In the genomic region with DNA sequence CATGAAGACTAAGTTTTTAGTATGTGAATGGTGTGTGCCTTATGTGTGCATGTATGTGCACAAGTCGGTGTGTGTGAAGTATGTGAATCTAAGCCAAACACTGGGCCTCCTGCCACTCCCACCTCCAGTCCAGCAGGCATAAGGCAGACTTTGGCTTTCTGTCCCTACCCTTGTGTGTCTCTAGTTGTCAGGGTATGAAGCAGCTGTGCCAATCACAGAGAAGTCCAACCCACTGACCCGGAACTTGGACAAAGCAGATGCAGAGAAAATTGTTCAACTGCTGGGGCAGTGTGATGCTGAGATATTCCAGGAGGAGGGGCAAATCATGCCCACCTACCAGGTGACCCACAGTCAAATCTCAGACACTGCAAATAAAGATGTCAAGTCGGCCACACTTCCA, we compare ENCODE assay signal across 20 mouse cellular contexts. TPM values are rescaled to one million over a fixed set of nuclear protein-coding genes. Genes with fewer than 3 reads are reported as not detected.
"Had no signal": no experiment of that assay in that cellular context is flagged by ENCODE, and none has a peak within 500 bp of the region (broad histone marks: within the 10 kb centered on the region; RNA-seq: fewer than 3 reads in every experiment).

No protein-coding gene starts in this region.

- H3K4me2 ChIP-seq: limb, embryonic 15.5 days; lung, embryonic 14.5 days; neural tube, embryonic 15.5 days had no signal

- H3K4me3 ChIP-seq: limb, embryonic 15.5 days; midbrain, embryonic 10.5 days; myocyte; neural tube, embryonic 15.5 days had no signal

- H3K9me3 ChIP-seq: limb, embryonic 15.5 days; midbrain, embryonic 10.5 days; neural tube, embryonic 15.5 days had no signal

- ATAC-seq: hindbrain, embryonic 16.5 days; inflammation-experienced regulatory T-cells, adult 6 months; intestine, postnatal 0 days had no signal

- H3K27ac ChIP-seq: limb, embryonic 15.5 days; midbrain, embryonic 10.5 days; neural tube, embryonic 15.5 days had no signal

- H3K9ac ChIP-seq: limb, embryonic 15.5 days; lung, embryonic 14.5 days; neural tube, embryonic 15.5 days had no signal

- H3K27me3 ChIP-seq: limb, embryonic 15.5 days; neural tube, embryonic 15.5 days had no signal

- DNase-seq: layer of hippocampus, adult 9-11 months; layer of hippocampus, postnatal 36 days; lung, embryonic 14.5 days; lung, postnatal 10 days; lung, postnatal 4 days; midbrain, embryonic 14.5 days; right cerebral cortex, adult 18-20 months; right cerebral cortex, postnatal 25 days; thymus, postnatal 4 days had no signal

RNA-seq across cellular contexts. Expression of a gene that starts 0.7 kb away (rescaled TPM):
- total RNA-seq: layer of hippocampus, adult 18-20 months; left cerebral cortex, postnatal 25 days; megakaryocyte, adult 5-6 weeks had no signal
- polyA plus RNA-seq: limb, embryonic 15.5 days; lung, embryonic 14.5 days; midbrain, embryonic 10.5 days; neural tube, embryonic 11.5 days had no signal

RNA-seq across cellular contexts. Expression of a gene that starts 2.1 kb away (rescaled TPM):
- total RNA-seq: megakaryocyte, adult 5-6 weeks had no signal
- polyA plus RNA-seq: inflammation-experienced regulatory T-cells, adult 6 months had no signal

RNA-seq across cellular contexts. Expression of a gene that starts 56.9 kb away (rescaled TPM):
- total RNA-seq: layer of hippocampus, adult 18-20 months; layer of hippocampus, postnatal 36 days; left cerebral cortex, postnatal 25 days; megakaryocyte, adult 5-6 weeks had no signal
- polyA plus RNA-seq: inflammation-experienced regulatory T-cells, adult 6 months; myocyte had no signal
